Comparison of ENCODE assay signal across 22 mouse cellular contexts in the genomic region with DNA sequence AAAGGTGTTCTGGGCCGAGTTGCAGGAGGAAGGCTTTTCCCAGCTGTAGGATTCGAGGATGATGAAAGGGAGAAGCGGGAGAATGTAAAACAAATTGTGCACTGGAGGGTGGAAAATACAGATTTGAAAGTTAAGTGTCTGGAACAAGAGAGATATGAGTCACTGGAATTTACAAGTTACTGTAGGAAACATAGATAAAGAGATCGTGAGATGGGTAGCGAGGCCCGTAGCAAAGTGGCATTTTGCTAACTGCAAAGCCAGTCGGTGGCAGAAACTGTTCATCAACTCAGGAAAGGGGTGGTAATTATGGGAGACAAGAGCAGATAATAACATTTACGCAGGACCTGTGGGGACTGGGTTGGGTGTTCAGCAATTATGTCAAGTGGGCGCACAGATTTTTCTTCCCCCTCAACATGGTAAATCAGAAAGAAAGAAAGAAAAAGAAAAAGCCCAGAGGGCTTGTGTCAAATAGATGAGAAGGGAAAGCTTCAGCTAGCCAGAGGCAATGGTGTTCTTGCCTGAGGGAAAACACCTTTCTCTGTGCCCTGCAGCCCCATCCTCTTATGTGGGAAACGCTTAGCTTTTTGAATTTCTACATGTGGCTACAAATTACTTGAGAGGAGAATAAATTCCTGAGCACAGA.
"Had no signal": no experiment of that assay in that cellular context is flagged by ENCODE, and none has a peak within 500 bp of the region (broad histone marks: within the 10 kb centered on the region; RNA-seq: fewer than 3 reads in every experiment).

No protein-coding gene starts in this region.

- H3K27ac ChIP-seq: heart, adult 2 months; heart, embryonic 13.5 days; heart, embryonic 15.5 days; hindbrain, embryonic 13.5 days; kidney, embryonic 15.5 days; kidney, postnatal 0 days; limb, embryonic 13.5 days; limb, embryonic 15.5 days had no signal

- DNase-seq: forebrain, postnatal 0 days; gastrocnemius, postnatal 14 days; gastrocnemius, postnatal 36 days; heart, adult 2 months; heart, postnatal 14 days; heart, postnatal 36 days; kidney, adult 11 months; kidney, adult 2 months; kidney, adult 9 months; kidney, postnatal 14 days; kidney, postnatal 36 days; layer of hippocampus, adult 9-11 months; layer of hippocampus, postnatal 36 days had no signal

- H3K36me3 ChIP-seq: heart, embryonic 13.5 days; heart, embryonic 15.5 days; hindbrain, embryonic 13.5 days; kidney, embryonic 15.5 days; limb, embryonic 13.5 days; limb, embryonic 15.5 days had no signal

- H3K4me2 ChIP-seq: heart, embryonic 11.5 days; heart, embryonic 13.5 days; heart, embryonic 15.5 days; hindbrain, embryonic 13.5 days; kidney, embryonic 15.5 days; limb, embryonic 13.5 days; limb, embryonic 15.5 days had no signal

- ATAC-seq: forebrain, postnatal 0 days; intestine, embryonic 16.5 days had no signal

- H3K4me3 ChIP-seq: heart, adult 2 months; heart, embryonic 13.5 days; heart, embryonic 15.5 days; hindbrain, embryonic 13.5 days; kidney, embryonic 15.5 days; limb, embryonic 13.5 days; limb, embryonic 15.5 days had no signal

- H3K9me3 ChIP-seq: heart, embryonic 13.5 days; heart, embryonic 15.5 days; hindbrain, embryonic 13.5 days; kidney, embryonic 15.5 days; limb, embryonic 15.5 days had no signal

- H3K9ac ChIP-seq: forebrain, postnatal 0 days; heart, embryonic 13.5 days; heart, embryonic 15.5 days; hindbrain, embryonic 13.5 days; kidney, embryonic 15.5 days; limb, embryonic 13.5 days; limb, embryonic 15.5 days had no signal
